Mouse (Mus musculus): ENCODE data around the gene Fabp3. TPM values are rescaled to one million over a fixed set of nuclear protein-coding genes. Genes with fewer than 3 reads are reported as not detected.

Fabp3 gene
- polyA plus RNA-seq, 1 experiment from 2014 or later = 308 TPM

Other genes starting within 250 kb of the Fabp3 start
- 62.1 and 62.3 TPM in 2 replicates for gene Pef1, start 206.0 kb upstream of the Fabp3 start, polyA plus RNA-seq (2015; fragmentation: Nextera tagmentation; extraction: Ambion mirVana)
- gene Hcrtr1, start 169.2 kb upstream of the Fabp3 start, polyA plus RNA-seq (2015; fragmentation: Nextera tagmentation; extraction: Ambion mirVana) = 3.9 and 6.6 TPM in 2 replicates
- 4.3 and 4.6 TPM in 2 replicates for gene Tinagl1, start 133.5 kb upstream of the Fabp3 start, polyA plus RNA-seq (2015; fragmentation: Nextera tagmentation; extraction: Ambion mirVana)
- gene Gm853, start 86.2 kb upstream of the Fabp3 start, polyA plus RNA-seq (2015; fragmentation: Nextera tagmentation; extraction: Ambion mirVana) = 0.24 TPM in 1 of 2 replicates, not detected in the other
- gene Serinc2, start 29.4 kb upstream of the Fabp3 start, polyA plus RNA-seq (2015; fragmentation: Nextera tagmentation; extraction: Ambion mirVana) = 29.6 and 39.9 TPM in 2 replicates
- 1.1 and 1.5 TPM in 2 replicates for gene Gm10570, start 79 bp downstream of the Fabp3 start, polyA plus RNA-seq (2015; fragmentation: Nextera tagmentation; extraction: Ambion mirVana)
- gene Zcchc17, start 51.3 kb downstream of the Fabp3 start, polyA plus RNA-seq (2015; fragmentation: Nextera tagmentation; extraction: Ambion mirVana) = 85.9 and 91.3 TPM in 2 replicates
- gene Snrnp40, start 51.5 kb downstream of the Fabp3 start, polyA plus RNA-seq (2015; fragmentation: Nextera tagmentation; extraction: Ambion mirVana) = 84.2 and 94.5 TPM in 2 replicates

Measured in midbrain, embryonic 16.5 days (tissue).